Mouse (Mus musculus): ENCODE results near the gene Stk38.
"Not testable (repeated sequence)": the region's sequence is repeated elsewhere in the genome, so short reads cannot be mapped to it uniquely, and the experiment has no call there.

The Stk38 gene

GRCm38 (mm10) chr17:29035506-29035905, 27.7 kb upstream of the Stk38 start:
- no peak for DNase-seq (ENCODE audit: low read depth)

DNA sequence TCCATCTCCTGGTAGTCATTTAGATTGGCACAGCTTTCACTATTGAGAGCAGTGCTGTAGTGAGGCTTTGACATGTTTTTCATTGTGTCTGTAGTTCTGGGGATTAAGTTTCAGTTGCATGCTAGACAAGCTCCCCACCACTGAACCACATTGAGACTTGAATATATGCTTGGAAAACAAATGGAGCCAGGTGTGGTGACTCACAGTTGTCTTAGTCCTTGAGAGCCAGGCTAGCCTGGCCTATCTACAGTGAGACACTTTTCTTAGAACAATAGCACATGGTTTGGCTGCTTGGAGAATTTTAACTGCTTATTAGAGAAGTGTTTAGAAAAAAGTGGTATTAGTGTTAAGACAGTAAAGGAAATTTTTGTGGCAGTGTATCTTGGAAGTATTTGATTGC, 26.5 kb upstream of the Stk38 start:
- DNase-seq (ENCODE audit: low read depth): no peak

DNA sequence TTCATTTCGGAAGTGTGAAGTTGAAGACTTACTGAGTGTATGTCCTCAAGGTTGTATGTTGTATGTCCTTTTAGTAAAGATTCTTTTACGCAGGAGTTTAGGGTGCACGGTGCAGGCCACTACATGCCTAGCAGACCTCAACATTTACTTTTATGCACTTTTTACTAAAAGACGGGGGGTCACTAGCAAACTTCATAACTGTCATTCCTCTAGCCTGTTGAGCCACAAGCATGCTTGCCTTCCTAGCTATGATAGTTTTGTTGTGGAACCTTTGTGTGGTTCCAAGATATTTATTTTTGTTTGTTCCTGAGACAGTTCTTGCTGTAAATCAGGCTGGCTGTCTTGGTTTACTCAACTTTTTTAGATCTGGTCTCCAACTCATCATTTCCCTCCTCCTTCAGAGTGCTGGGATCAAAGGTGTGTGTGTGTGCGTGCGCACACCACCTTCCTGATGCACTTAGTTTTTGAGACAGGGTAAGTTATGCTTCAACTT, 25.8 kb upstream of the Stk38 start:
- no peak for DNase-seq (ENCODE audit: low read depth)

DNA sequence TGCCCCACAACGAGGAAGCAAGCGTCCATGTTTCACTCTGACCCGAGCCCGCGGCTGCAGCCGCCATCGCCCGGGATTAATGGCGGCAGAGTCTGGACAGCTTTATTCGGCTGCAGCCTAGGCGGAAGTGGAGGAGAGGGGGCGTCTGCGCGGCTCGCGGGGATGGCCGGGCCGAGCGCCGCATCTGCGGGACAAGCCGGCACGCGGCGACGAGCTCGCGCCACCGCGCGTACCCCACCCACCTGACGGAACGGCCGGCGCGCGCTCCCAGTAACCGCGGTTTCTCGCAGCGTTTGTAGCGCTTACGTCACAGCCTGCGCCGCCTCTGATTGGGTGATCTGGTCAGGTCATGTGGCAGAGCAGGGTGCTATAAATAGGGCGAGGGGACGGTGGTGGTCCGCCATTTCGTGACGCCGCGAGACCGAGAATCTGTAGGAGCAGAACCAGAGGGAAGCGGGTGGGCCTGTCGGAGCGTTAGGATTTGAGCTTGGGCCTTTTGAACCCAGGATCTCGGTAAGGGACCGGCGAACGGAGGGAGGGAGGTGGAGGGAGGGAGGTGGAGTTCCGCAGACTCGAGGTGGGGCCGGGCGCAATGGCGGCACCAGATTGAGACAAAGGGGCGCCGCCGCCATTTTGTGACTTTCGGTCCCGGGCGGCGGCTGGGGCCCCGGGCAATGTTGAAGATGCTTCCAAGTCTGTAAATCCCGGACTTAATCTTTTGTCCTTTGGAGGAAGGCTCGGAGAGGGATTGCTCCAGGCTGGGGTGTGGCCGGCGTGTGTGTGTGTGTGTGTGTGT, 24.7 kb upstream of the Stk38 start, which contains the start of gene Srsf3:
TSS of gene Srsf3 (plus strand) at position 355 of the 796 bp plus-strand sequence.
- peak; percentile 96 for DNase-seq (ENCODE audit: low read depth)

DNA sequence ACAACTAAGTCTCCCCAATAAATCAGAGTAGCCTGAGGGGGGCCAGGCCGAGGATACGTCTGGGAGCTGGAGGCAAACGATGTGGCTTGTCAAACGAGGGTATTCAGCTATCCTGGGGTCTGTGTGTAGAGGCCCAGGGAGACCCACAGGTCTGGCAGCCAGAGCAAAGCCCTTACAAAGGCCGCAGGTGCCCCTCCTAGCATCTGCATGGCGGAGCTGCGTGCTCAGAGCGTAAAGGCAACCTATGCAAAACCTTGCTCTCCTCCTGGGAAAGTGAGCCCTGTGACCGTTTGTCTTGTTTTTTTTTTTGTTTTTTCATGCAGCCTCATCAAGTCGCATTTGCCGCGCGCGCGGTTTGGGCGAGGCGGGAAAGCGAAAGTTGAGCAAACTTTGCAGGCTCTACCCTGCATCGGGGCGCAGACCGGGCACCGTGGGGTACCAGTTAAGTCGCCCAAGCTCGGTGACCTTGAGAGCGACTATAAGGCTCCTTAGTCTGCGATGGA, 24.0 kb upstream of the Stk38 start:
- no peak for DNase-seq (ENCODE audit: low read depth)

DNA sequence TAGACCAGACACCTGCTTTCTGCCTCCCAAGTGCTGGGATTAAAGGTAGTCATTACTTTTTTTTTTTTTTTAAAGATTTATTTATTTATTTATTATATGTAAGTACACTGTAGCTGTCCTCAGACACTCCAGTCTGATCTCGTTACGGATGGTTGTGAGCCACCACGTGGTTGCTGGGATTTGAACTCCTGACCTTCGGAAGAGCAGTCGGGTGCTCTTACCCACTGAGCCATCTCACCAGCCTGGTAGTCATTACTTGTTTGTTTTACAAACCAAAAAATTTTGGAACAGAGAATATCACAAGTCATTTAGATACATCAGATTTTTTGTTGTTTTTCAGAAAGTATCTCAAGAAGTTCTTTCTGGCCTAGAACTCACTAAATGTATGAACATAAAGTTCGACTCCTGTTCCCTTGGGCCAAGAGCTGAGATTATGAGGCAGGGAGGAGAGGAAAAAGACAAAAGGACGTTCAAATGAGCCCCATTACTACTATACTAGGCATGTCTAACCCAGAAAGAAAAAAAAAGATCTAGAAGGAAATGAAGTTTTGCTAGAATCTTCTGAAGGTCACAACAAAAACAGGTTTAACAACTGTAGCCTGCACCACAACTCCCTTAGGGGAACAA, 23.4 kb upstream of the Stk38 start:
- DNase-seq (ENCODE audit: low read depth): not testable (repeated sequence)

- no peak for DNase-seq (ENCODE audit: low read depth)
Measured at GRCm38 (mm10) chr17:29030321-29031034, 22.7 kb upstream of the Stk38 start.

DNA sequence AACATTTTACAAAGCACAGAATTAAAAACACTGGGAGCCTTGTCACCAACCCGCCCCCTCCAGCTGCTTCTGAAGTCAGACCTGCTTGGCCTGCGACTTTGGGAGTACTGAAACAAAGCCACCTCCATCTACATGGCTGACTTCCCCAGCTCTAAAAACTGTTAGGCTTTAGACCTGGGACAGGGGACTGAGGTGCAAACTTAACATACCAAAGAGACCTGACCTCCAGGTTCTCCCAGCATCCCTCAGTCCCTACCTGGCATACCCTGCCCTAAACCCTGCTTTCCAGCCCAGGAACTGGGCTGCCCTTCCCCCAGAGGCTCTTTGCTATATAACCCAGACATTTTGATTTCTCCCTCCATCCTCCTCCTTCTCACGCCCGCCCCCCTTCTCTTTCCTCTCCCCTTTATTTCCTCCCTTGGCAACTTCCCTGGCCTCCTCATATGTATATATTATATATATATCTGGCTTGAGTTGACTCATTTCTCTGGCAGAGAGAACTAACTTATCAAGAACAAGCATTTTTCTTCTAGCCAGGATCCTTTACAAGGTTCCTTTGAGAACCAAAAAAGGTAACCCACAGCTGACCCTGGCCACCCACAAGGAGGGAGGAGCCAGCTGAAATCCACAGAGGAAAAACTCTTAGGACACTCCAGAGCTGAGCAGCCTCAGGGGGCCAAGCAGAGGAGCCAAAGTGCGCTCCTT, 19.0 kb upstream of the Stk38 start:
- DNase-seq (ENCODE audit: low read depth): no peak

- no peak for DNase-seq (ENCODE audit: low read depth)
Measured at GRCm38 (mm10) chr17:29024896-29025565, 17.2 kb upstream of the Stk38 start.

GRCm38 (mm10) chr17:29024047-29024892, 16.5 kb upstream of the Stk38 start:
- DNase-seq (ENCODE audit: low read depth): no peak

DNA sequence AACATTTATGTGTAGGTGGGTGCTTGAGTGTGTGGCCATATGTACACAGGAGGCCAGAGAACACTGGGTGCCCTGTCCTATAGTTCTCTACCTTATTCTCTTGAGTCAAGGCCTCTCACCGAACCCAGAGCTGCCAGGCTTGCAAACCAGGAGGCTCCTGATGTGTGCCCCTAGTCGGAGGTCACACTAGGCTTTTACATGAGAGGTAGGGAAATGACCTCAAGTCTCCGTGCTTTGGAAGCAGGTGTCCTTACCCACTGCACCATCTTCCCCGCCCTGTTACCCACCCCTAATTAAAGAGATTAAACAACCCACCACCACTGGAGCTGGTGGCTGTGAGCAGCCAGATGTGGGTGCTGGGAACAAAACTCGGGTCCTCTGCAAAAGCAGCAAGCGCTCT, 15.6 kb upstream of the Stk38 start:
- no peak for DNase-seq (ENCODE audit: low read depth)

GRCm38 (mm10) chr17:29022230-29022819, 14.5 kb upstream of the Stk38 start:
- DNase-seq (ENCODE audit: low read depth): no peak

DNA sequence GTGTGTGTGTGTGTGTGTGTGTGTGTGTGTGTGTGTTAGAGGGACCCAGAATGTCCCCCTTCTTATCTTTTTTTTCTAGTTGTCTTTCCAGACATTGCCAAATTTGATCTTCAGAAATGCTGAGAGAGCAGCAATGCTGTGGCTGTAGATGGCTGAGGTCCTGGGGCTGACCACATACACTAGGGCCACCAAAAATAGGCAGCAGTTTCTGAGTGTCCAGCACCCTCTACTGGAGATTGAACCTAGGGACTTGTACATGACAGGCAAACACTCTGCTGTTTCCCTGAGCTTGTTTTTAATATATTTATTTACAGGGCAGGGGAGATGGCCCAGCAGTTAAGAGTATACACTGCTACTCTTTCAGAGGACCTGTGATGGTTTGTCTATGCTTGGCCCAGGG, 12.6 kb upstream of the Stk38 start:
- no peak for DNase-seq (ENCODE audit: low read depth)

- no peak for DNase-seq (ENCODE audit: low read depth)
Measured at GRCm38 (mm10) chr17:29019391-29019790, 11.6 kb upstream of the Stk38 start.

- DNase-seq (ENCODE audit: low read depth): no peak
Measured at GRCm38 (mm10) chr17:29018292-29018984, 10.6 kb upstream of the Stk38 start.

DNA sequence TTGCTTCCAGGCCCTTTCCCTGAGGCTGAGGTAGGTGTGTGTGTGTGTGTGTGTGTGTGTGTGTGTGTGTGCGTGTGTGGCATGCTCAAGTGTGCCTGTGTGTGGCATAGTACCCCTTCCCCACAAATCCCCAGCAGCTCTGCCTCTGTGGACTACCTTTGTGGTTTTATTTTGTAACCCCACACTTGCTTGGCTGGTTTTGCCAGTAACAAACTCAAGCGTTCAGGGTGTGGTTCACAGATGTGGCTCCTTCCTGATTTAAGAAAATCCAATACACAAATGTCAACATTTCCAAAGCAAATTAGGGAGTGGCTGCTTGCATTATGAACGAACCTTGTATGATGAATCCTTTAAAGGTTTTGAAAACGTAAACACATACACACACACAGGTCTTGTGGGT, 8.9 kb upstream of the Stk38 start:
- DNase-seq (ENCODE audit: low read depth): no peak

DNA sequence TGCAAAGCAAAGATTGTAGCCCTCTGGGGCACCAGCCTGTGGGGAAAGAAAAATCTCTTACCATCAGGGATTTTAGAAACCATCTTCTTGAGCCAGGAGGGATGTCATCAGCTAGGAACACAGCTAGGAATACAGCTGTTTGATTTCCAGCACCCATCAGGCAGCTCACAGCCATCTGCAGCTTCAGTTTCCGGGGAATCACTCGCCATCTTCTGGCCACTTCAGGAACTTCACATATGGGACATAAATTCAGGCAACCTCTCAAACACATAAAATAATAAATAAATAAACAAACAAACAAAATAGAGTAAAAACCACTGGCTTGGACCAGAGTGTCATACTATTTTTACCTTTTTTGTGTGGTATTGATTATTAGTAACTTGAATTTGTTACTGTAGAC, 7.8 kb upstream of the Stk38 start:
- no peak for DNase-seq (ENCODE audit: low read depth)

DNA sequence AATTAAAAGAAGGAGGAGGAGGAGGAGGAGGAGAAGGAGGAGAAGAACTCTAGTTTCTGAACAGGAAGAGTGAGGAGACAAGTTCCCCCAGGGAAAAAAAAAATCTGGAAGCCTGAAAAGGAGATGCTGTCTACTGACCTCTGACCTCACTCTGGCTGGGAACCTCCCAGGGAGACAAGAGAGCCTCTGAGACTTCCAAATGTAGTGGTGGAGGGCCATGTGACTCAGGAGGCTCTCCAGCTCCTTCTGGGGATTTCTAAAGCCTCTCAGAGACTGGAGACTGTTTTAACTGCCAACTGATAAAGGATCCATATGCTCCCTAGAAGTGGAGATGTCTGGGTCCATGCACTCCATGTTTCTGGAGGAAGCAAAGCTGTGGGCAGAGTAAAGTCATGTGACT, 6.4 kb upstream of the Stk38 start:
- DNase-seq (ENCODE audit: low read depth): no peak

GRCm38 (mm10) chr17:29009181-29009580, 1.4 kb upstream of the Stk38 start:
- DNase-seq (ENCODE audit: low read depth): no peak

DNA sequence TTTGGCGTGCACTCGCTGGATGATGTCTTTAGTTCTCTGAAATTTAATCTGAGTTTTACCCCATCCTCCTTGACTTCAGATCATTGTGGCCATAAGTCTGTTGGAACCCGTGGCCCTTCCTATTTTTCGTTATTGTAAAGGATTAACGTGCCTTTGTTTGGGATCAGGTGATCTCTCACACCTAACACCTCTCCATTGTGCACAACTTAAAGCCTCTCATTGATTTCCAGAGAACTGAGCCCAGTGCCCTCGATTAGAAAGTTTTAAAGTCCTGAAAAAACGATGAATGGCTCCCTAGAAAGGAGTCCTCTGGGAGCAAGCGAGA, 493 bp upstream of the Stk38 start:
- no peak for DNase-seq (ENCODE audit: low read depth)

Measured in c-Kit-positive CD71-positive TER-119-negative erythroid progenitor cells, embryonic 14.5 days (primary cell).